Mouse (Mus musculus): ENCODE measurements around the gene Dnajb12.

Dnajb12 gene

GRCm38 (mm10) chr10:59919494-59920181, 40.3 kb downstream of the Dnajb12 start:
- in situ Hi-C loops (cut with MseI, MboI) = no loop called here

GRCm38 (mm10) chr10:59920485-59920809, 41.1 kb downstream of the Dnajb12 start:
- in situ Hi-C loops (cut with MseI, MboI) = no loop called here

DNA sequence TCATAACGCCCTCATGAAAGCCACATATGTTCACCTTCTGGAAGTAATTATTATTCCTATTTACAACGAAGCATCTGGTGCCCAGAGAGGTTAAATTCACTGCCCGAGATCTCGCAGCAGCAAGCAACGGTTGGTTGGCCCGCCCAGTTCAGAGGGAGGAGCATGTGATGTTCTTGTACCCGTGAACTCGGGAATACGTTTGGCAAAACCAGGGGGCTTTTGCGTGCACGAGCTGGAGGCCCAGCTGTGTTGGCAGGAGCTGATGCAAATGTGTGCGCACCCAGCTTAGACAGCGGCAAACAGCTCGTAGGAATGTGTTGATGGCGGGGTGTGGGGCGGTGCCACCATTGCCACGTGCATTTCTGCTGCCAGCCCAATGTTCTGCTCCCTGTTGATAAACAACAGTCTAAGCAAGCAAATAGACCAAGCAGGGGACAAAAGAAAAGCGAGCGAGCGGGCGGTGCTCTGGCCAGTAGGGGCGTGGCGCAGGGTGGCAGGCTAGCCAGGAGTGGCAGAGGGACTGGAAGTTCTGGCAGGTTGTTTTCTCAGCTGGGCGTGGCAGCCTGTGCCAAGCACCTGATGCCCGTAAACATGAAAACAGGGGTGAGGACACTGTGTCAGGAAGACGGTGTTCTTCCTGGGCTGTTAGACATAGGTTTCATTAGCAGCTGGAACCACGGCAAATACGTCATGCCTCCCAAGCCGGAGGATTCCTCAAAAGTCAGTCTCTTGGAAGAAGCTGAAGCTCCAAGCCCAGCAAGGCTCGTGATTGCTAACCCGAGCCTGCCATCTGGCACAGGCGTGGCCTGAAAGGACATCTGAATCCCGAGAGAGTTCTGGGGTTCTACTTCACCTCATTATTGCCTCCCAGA, 41.7 kb downstream of the Dnajb12 start:
- in situ Hi-C loops (cut with MseI, MboI) = no loop called here

DNA sequence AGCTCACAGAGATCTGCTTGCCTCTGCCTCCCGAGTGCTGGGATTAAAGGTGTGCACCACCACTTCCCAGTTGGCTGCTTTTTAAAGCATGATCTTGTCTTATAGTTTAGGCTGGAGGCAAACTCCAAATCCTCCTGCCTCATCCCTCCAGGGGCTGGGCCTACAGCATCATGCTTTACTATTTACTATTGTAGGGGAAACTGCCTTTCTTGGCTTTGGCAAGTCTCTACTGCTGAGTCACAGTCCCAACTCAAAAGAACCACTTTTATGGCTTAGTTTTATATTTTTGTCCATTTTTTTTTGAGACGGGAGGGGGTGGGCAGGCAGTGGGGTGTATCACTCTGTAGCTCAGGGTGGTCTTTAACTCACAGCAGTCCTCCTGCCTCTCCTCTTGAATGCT, 44.1 kb downstream of the Dnajb12 start:
- in situ Hi-C loops (cut with MseI, MboI) = no loop called here

- in situ Hi-C loops (cut with MseI, MboI) = no loop called here
Observed at GRCm38 (mm10) chr10:59924305-59924704, 44.9 kb downstream of the Dnajb12 start.

GRCm38 (mm10) chr10:59929205-59929604, 49.8 kb downstream of the Dnajb12 start:
- in situ Hi-C loops (cut with MseI, MboI) = no loop called here

GRCm38 (mm10) chr10:59930996-59931395, 51.6 kb downstream of the Dnajb12 start:
- in situ Hi-C loops (cut with MseI, MboI) = no loop called here

DNA sequence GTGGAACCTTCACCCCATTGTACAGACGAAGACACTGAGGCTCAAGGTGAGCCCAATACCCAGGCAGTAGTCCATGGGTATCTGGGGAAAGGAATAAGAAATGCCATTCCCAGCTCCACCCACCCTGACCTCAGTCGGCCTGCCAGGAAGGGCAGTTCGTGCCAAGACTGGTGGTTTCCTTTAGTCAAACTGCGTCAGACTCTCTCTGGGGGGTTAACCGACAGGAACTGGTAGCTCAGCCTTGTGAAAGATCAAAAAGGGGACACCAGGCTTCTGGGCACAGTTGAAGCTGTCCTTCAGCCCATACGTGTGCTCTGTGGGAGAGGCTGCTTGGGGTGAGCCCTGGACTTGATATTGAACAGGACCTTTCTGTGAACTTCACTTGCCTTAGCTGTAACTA, 53.2 kb downstream of the Dnajb12 start:
- in situ Hi-C loops (cut with MseI, MboI) = no loop called here

DNA sequence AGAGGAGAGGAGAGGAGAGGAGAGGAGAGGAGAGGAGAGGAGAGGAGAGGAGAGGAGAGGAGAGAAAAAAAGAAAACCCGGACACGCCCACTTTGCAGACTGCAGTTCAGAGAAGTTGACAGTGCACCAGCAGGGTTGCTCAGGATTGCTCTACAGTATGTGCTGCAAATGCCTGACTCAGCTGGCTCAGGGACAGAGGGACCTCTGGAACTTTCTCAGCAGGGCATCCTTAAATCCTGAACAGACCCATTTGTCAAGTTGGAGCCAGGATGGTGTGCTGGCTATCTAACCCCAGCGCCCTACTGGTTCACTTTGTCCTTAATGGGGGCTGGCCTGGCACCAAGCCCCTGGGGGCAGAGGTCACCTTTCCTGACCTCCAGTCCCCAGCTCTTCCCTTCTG, 54.7 kb downstream of the Dnajb12 start:
- in situ Hi-C loops (cut with MseI, MboI) = no loop called here

DNA sequence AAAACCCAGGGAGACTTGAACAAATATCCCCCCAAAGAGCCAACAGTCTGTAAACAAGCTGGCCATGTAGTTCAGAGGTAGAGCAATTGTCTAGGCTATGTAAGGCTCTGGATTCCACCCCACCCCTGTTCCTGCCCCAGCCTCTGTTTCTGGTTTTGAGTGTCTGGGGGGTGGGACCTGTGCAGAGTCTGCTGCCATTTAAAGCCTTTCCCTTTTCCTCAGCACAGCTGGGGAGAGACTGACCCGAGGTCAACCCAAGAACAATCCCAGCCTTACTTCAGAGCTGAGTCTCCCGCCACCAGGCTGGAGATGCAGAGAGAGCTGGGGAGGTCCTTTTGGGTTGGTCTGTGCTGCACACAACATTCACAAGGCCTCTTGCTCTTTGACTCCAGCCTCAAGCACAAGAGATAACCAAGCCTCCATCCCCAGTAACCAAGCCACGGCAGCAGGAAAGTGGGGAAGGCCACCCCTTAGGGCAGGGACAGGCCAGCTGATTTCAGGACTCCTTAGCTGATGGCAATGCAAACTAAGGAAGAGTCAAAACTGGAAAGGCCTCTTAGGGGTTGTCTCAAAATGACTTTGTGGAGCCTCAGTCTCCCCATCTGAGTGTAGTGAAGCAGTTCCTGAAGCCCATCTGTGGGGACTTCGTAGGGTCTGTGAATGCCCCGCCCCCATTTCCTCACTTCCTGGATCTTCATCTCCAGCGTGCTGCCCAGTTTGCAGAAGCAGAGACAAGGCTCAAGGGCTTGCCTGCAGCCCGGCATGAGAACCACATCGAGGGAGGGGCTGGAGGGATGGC, 56.9 kb downstream of the Dnajb12 start:
- in situ Hi-C loops (cut with MseI, MboI) = no loop called here

DNA sequence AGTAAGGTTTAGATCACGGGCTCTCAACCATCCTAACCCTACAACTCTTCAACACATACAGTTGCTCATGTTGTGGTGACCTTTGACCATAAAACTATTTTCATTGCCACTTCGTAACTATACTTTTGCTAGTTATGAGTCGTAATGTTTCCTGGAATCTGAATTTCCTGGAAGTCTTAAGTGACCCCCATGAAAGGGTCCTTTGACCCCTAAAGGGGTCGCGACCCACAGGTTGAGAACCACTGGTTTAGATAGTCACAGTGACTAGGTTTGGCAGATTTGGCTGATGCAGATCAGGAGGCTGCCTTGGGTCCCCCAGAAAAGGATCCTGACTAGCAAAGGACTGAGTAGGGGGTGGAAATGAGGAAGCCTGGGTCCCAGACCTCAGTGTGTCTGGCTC, 59.3 kb downstream of the Dnajb12 start:
- in situ Hi-C loops (cut with MseI, MboI) = no loop called here

DNA sequence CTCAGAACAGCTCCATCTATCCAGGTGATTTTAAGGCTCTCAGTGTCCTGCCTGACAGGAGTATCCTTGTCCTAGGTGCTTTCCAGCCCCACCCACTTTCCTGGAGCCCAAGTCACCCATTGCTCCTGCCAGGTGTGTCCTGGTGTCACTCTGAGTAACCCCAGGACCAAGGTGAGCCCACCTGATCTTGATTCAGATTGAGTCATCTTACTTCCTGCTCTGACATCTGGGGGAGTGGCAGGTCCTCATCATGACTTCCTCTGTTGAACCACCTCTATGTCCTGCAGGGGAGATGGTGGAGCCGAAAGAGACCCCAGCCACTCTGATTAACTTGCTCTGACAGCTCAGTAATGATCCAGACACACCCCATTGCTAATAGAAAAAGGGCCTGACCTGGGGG, 59.7 kb downstream of the Dnajb12 start:
- in situ Hi-C loops (cut with MseI, MboI) = no loop called here

DNA sequence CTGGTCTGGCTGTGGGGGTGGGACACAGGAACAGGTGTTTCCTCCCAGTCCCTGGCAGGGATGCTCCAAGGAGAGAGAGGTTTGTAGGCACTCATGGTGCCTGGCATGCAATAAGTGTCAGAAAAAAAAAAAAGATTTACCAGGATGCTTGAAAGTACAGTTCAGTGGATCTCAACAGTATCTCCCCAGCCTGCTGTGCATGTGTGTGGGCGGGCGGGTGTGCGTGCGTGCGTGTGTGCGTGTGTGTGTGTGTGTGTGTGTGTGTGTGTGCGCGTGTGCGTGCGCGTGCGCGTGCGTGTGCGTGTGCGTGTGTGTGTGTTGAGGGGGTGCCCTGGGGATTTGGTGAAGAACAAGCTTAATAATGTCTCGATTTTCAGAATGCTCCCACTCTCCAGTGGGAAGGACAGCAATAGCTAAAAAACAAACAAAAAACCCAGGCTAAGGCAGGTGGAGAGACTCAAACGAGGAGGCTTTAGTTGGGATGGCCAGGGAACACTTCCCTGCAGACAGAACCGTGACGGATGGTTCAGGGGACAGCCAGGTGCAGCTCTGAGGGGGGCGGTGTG, 63.0 kb downstream of the Dnajb12 start:
- in situ Hi-C loops (cut with MseI, MboI) = no loop called here

DNA sequence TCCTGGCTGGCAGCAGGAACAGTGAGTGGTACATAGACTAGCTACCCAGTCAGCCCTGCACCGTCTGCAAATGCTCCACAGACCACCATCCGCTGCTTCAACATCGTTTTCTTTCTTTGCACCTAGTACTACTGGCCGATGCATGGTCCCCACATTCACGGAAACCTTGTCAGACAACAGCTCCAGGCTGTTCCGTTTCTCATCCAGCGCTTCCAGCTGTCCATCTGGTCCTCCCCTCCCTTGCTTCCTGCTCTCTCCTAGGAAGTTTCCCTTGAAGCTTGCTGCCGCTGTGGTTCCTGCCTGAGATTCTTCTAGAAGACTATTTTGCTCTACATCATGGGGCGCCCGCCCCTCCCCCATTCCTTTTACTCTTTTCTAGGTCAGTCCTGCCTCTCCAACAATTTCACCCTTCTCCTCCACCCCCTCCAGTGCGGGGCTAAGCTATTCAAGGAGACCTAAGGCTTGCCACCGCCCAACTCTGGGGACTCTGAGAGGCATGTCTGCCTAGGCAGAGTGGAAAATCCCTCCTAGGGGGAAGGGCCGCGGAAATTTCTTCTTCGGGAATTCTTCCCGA, 63.6 kb downstream of the Dnajb12 start:
- in situ Hi-C loops (cut with MseI, MboI) = no loop called here

GRCm38 (mm10) chr10:59943421-59943989, 64.1 kb downstream of the Dnajb12 start:
- in situ Hi-C loops (cut with MseI, MboI) = no loop called here

DNA sequence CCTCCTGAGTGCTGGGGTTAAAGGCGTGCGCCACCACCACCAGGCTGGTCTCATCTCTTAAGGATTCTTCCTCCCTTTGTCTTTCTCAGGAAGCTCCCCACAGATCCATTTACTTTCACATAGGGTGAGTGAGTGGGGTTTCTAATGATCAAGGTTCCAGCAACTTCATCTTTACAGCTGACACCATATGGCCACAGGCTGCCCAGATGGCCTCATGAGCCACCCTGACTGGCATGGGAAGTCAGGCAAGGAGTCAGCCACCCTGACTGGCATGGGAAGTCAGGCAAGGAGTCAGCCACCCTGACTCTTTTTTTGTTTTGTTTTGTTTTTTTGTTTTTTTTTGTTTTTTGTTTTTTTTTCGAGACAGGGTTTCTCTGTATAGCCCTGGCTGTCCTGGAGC, 66.1 kb downstream of the Dnajb12 start:
- in situ Hi-C loops (cut with MseI, MboI) = no loop called here

GRCm38 (mm10) chr10:59946362-59946761, 67.0 kb downstream of the Dnajb12 start:
- in situ Hi-C loops (cut with MseI, MboI) = no loop called here

- in situ Hi-C loops (cut with MseI, MboI) = no loop called here
Observed at GRCm38 (mm10) chr10:59947296-59948073, 68.1 kb downstream of the Dnajb12 start.

DNA sequence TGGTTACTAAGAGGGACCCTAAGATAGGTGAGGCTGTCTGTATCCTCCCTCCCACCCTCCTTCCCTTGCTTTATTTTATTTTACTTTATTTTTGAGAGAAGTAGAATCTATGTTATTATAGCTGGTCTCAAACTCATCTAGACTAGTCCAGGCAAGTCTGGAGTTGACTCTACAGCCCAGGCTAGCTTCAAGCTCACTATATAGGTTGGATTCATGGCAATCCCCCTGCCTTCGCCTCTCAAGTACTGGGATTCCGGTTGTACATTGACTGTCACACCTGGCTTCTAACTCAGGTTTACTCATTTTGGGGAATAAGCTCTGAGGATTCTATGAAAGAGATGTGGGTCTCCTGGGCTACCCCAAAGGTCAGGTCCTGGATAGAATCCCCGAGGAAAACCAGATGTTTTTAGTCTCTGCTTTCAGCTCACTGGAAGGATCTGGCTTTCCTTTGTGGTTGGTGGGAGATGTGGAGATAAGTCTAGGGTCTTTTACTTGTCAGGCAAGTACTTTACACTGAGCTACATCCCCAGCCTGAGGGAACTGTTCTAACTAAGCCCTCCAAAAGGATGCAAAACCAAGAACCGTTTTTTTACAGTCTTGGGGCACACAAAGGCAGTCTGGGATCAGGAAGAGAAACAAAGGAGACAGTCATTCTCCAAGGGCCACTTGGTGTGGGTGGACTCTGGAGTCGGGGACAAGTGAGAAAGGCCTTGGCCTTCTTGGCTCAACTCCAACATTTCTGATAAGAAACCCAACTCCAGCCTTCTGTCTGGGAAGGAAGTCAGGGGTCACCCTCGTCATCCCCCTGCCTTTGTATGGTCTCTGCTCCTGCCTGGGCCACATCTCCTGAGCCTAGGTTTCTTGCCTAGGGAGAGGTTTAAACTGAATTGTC, 69.3 kb downstream of the Dnajb12 start:
- in situ Hi-C loops (cut with MseI, MboI) = no loop called here

Data from mouse trophoblast stem cell (cell line).